7 mouse cellular contexts compared by ENCODE assay signal in genomic region chr14:8098687-8098995, GRCm38 (mm10). TPM values are rescaled to one million over a fixed set of nuclear protein-coding genes. Genes with fewer than 3 reads are reported as not detected.
DNase-seq lines count a peak whose midpoint lies in the region; ATAC-seq and TF ChIP-seq lines count a peak whose summit lies in the region.

No protein-coding gene starts in this region.

- H3K36me3 ChIP-seq in lung, postnatal 0 days (ENCODE audit: insufficient read depth, low read length): no peaks in the 10 kb centered on the region
- H3K36me3 ChIP-seq in embryonic facial prominence, embryonic 10.5 days (replicated peaks): no peaks in the 10 kb centered on the region
- H3K36me3 ChIP-seq in intestine, embryonic 16.5 days (ENCODE audit: control insufficient read depth, insufficient read depth, low read length): no peaks in the 10 kb centered on the region
- peaks cover 2% of the 10 kb centered on the region; the same call in 1 of the 2 replicates for H3K36me3 ChIP-seq in small intestine, adult 2 months (ENCODE audit: control insufficient read depth, insufficient read depth, low read length)

- no peaks in the 10 kb centered on the region for H3K9me3 ChIP-seq in lung, postnatal 0 days (ENCODE audit: low read length)
- H3K9me3 ChIP-seq in embryonic facial prominence, embryonic 10.5 days: no peaks in the 10 kb centered on the region
- no peaks in the 10 kb centered on the region for H3K9me3 ChIP-seq in intestine, embryonic 16.5 days (ENCODE audit: control insufficient read depth, low read length)

- H3K4me2 ChIP-seq in lung, postnatal 0 days (replicated peaks; ENCODE audit: low read depth, low read length): peak overlapping the region; percentile 67
- peak overlapping the region; percentile 66 for H3K4me2 ChIP-seq in intestine, embryonic 16.5 days (ENCODE audit: low read depth, low read length)

- peak overlapping the region; percentile 65 for H3K9ac ChIP-seq in lung, postnatal 0 days (replicated peaks; ENCODE audit: low read depth)
- H3K9ac ChIP-seq in intestine, embryonic 16.5 days (ENCODE audit: low read depth, low read length): peak overlapping the region; percentile 84

- H3K4me3 ChIP-seq in lung, postnatal 0 days (ENCODE audit: low read depth, low read length): peak overlapping the region; percentile 91
- peak overlapping the region; percentile 89 for H3K4me3 ChIP-seq in embryonic facial prominence, embryonic 10.5 days
- peak overlapping the region; percentile 90 for H3K4me3 ChIP-seq in intestine, embryonic 16.5 days (ENCODE audit: low read length)
- peak overlapping the region; percentile 88 for H3K4me3 ChIP-seq in small intestine, adult 2 months (ENCODE audit: low read depth, low read length)

- no peak for ATAC-seq in lung, postnatal 0 days
- no peak; the same call in 1 of the 2 replicates for ATAC-seq in intestine, embryonic 16.5 days
- no peak for ATAC-seq in erythroid progenitor cell, adult 5-6 weeks (replicated peaks; ENCODE audit: low FRiP score, poor library complexity, severe bottlenecking)

- no peak for TF ChIP-seq POLR2A in small intestine, adult 2 months (IDR thresholded peaks at IDR 0.05; ENCODE audit: low read depth, low read length)

- TF ChIP-seq EP300 in lung, postnatal 0 days (IDR thresholded peaks at IDR 0.05): no peak

- peak overlapping the region; percentile 82 for H3K27ac ChIP-seq in lung, postnatal 0 days (ENCODE audit: low read length)
- H3K27ac ChIP-seq in embryonic facial prominence, embryonic 10.5 days (replicated peaks): peak overlapping the region; percentile 84; the same call in 1 of the 2 replicates
- peak overlapping the region; percentile 66; the same call in 1 of the 2 replicates for H3K27ac ChIP-seq in intestine, embryonic 16.5 days (ENCODE audit: low read length)
- peak overlapping the region; percentile 67 for H3K27ac ChIP-seq in small intestine, adult 2 months (ENCODE audit: insufficient read depth, low read depth, low read length)

- peaks cover 13% of the 10 kb centered on the region; the same call in 1 of the 2 replicates for H3K4me1 ChIP-seq in lung, postnatal 0 days (ENCODE audit: insufficient read depth, low read depth, low read length)
- peaks cover 16% of the 10 kb centered on the region for H3K4me1 ChIP-seq in embryonic facial prominence, embryonic 10.5 days
- peaks cover 27% of the 10 kb centered on the region for H3K4me1 ChIP-seq in intestine, embryonic 16.5 days (ENCODE audit: control insufficient read depth, insufficient read depth, low read length)
- peaks cover 32% of the 10 kb centered on the region for H3K4me1 ChIP-seq in small intestine, adult 2 months (ENCODE audit: control insufficient read depth, insufficient read depth, insufficient read length, low read length)

- DNase-seq in lung, postnatal 0 days (ENCODE audit: low spot score): peak; percentile 50
- DNase-seq in lung, postnatal 4 days: no peak
- no peak for DNase-seq in embryonic facial prominence, embryonic 10.5 days (ENCODE audit: low spot score)
- DNase-seq in urinary bladder, postnatal 14 days (ENCODE audit: low spot score): no peak

- H3K27me3 ChIP-seq in lung, postnatal 0 days (replicated peaks; ENCODE audit: insufficient read depth, low read length): no peaks in the 10 kb centered on the region
- no peaks in the 10 kb centered on the region for H3K27me3 ChIP-seq in embryonic facial prominence, embryonic 10.5 days (replicated peaks; ENCODE audit: low read depth, poor library complexity, severe bottlenecking)
- H3K27me3 ChIP-seq in intestine, embryonic 16.5 days (replicated peaks; ENCODE audit: control insufficient read depth, insufficient read depth, low read length): no peaks in the 10 kb centered on the region
- no peaks in the 10 kb centered on the region for H3K27me3 ChIP-seq in small intestine, adult 2 months (ENCODE audit: control insufficient read depth, insufficient read depth, low read length)

- 2% methylated on average over 5 of the region's 5 CpGs for WGBS in lung, postnatal 0 days
- 4% methylated on average over 5 of the region's 5 CpGs for WGBS in embryonic facial prominence, embryonic 10.5 days
- WGBS in intestine, embryonic 16.5 days: 4% methylated on average over 5 of the region's 5 CpGs
- 3% methylated on average over 5 of the region's 5 CpGs for WGBS in small intestine, adult 2 months

- TF ChIP-seq CTCF in lung, postnatal 0 days (IDR thresholded peaks at IDR 0.05): no peak
- TF ChIP-seq CTCF in small intestine, adult 2 months (IDR thresholded peaks at IDR 0.05; ENCODE audit: extremely low read depth, insufficient read length, insufficient replicate concordance, low read depth, low read length): no peak

RNA-seq across cellular contexts. Expression of gene Pxk, which starts 0.6 kb away (rescaled TPM):
- polyA plus RNA-seq in lung, postnatal 0 days (2015; fragmentation: Nextera tagmentation; extraction: Ambion mirVana): 47.5 and 48.4 TPM in 2 replicates
- polyA plus RNA-seq in embryonic facial prominence, embryonic 10.5 days (2016; fragmentation: Nextera tagmentation; extraction: Ambion mirVana): 17.3 and 17.4 TPM in 2 replicates
- 40.4 and 44.3 TPM in 2 replicates for polyA plus RNA-seq in intestine, embryonic 16.5 days (2015; fragmentation: Nextera tagmentation; extraction: Ambion mirVana)
- polyA plus RNA-seq in small intestine, adult 2 months (2012; rRNA removed): 11.8 and 40.6 TPM in 2 replicates
- 14.7 and 16.6 TPM in 2 replicates for total RNA-seq in erythroid progenitor cell, adult 5-6 weeks (2015; ENCODE audit: low replicate concordance)
- total RNA-seq in erythroid progenitor cell, adult 5-6 weeks (2017; ENCODE audit: low replicate concordance): 3.0 and 5.3 TPM in 2 replicates

RNA-seq across cellular contexts. Expression of gene Rpp14, which starts 18.5 kb away (rescaled TPM):
- 34.0 and 37.6 TPM in 2 replicates for polyA plus RNA-seq in lung, postnatal 0 days (2015; fragmentation: Nextera tagmentation; extraction: Ambion mirVana)
- 57.0 and 61.5 TPM in 2 replicates for polyA plus RNA-seq in embryonic facial prominence, embryonic 10.5 days (2016; fragmentation: Nextera tagmentation; extraction: Ambion mirVana)
- polyA plus RNA-seq in intestine, embryonic 16.5 days (2015; fragmentation: Nextera tagmentation; extraction: Ambion mirVana): 44.2 and 54.9 TPM in 2 replicates
- 1.3 and 1.4 TPM in 2 replicates for polyA plus RNA-seq in small intestine, adult 2 months (2012; rRNA removed)
- 4.2 and 5.0 TPM in 2 replicates for total RNA-seq in erythroid progenitor cell, adult 5-6 weeks (2015; ENCODE audit: low replicate concordance)
- total RNA-seq in erythroid progenitor cell, adult 5-6 weeks (2017; ENCODE audit: low replicate concordance): 6.4 and 6.8 TPM in 2 replicates

Comparison
In these comparisons a context has a peak if more than half of its experiments do, and no peak if none do; other contexts are left out.
1. RNA of gene Rpp14, which starts 18.5 kb away (polyA plus RNA-seq): 57.0 to 61.5 TPM in embryonic facial prominence, embryonic 10.5 days, 44.2 to 54.9 TPM in intestine, embryonic 16.5 days and 34.0 to 37.6 TPM in lung, postnatal 0 days; 1.3 to 1.4 TPM in small intestine, adult 2 months; every median in the first group is over 10 times any median in the second.
2. Peak in every context shown above with its lines, with median percentiles within 50 percentile points of each other: H3K27ac ChIP-seq and H3K4me3 ChIP-seq.